Mouse (Mus musculus) liver, embryonic 13.5 days (tissue): Measurements from ENCODE around the gene Ugt1a6a. TPM values are rescaled to one million over a fixed set of nuclear protein-coding genes. Genes with fewer than 3 reads are reported as not detected.

ENCODE experiments used
- ATAC-seq: fragments of 200-750 bp; cut with Nextera tagmentation; 2 replicates; pipeline ENCODE4 v1.8.0; 2017; ENCODE audit warnings: low read depth, mild to moderate bottlenecking, moderate number of reproducible peaks, moderate library complexity
- DNase-seq: peaks from one replicate; pipeline ENCODE4 v3.0.0; 2022
- H3K27ac ChIP-seq: fragments of 300-500 bp; sonication (generic); 2 replicates; pipeline ENCODE4 v1.5.1; 2015; ENCODE audit warnings: moderate library complexity, mild to moderate bottlenecking, inconsistent platforms
- H3K27me3 ChIP-seq: fragments of 300-500 bp; sonication (generic); 2 replicates; pipeline ENCODE4 v1.6.1; 2015; ENCODE audit warnings: mild to moderate bottlenecking, inconsistent platforms
- H3K36me3 ChIP-seq: fragments of 300-500 bp; sonication (generic); 2 replicates; pipeline ENCODE4 v1.6.1; 2015; ENCODE audit warnings: mild to moderate bottlenecking, inconsistent platforms
- H3K4me1 ChIP-seq: fragments of 300-500 bp; sonication (generic); replicated peaks from 2 replicates; pipeline ENCODE4 v1.6.1; 2015; ENCODE audit warnings: inconsistent platforms
- H3K4me2 ChIP-seq: fragments of 300-500 bp; sonication (generic); 2 replicates; pipeline ENCODE4 v1.6.1; 2015; ENCODE audit warnings: inconsistent platforms, mild to moderate bottlenecking, moderate library complexity
- H3K4me3 ChIP-seq: fragments of 300-500 bp; sonication (generic); replicated peaks from 2 replicates; pipeline ENCODE4 v1.5.1; 2015; ENCODE audit warnings: mild to moderate bottlenecking, inconsistent platforms
- H3K9ac ChIP-seq: fragments of 300-500 bp; sonication (generic); 2 replicates; pipeline ENCODE4 v1.6.1; 2015; ENCODE audit warnings: mild to moderate bottlenecking, inconsistent platforms
- H3K9me3 ChIP-seq: fragments of 300-500 bp; sonication (generic); replicated peaks from 2 replicates; pipeline ENCODE4 v1.6.1; 2016; ENCODE audit warnings: inconsistent platforms
- WGBS: fragments of 180-500 bp; shearing (Covaris S2); methylation state at CpG from one replicate; pipeline ENCODE4 v1.1.7; 2015; ENCODE audit not compliant: insufficient replicate concordance; 5-methylcytosine and 5-hydroxymethylcytosine counted together
- polyA plus RNA-seq: library from polyadenylated mRNA; unstranded; fragments of >200 nt; fragmentation: Nextera tagmentation; extraction: Ambion mirVana; gene quantifications from 2 replicates; pipeline ENCODE4 v1.2.1, GENCODE M21; 2015

Ugt1a6a gene
- polyA plus RNA-seq, 1 experiment from 2014 or later = 3.4 TPM

- H3K4me1 ChIP-seq = no peaks in the 10 kb centered on the region
- WGBS = 47% methylated on average over 3 of the region's 3 CpGs
- ATAC-seq (0 out of 2 replicates have a peak, but pooled peaks have one; percentile 2), DNase-seq (no peak)
- H3K4me2 ChIP-seq = no peak overlapping the region
- no peak overlapping the region for H3K4me3 ChIP-seq
- H3K27ac ChIP-seq = no peak overlapping the region
- peaks cover 81% of the 10 kb centered on the region for H3K9me3 ChIP-seq
- H3K9ac ChIP-seq = no peak overlapping the region
- H3K36me3 ChIP-seq = no peaks in the 10 kb centered on the region
- H3K27me3 ChIP-seq = no peaks in the 10 kb centered on the region
Measured at GRCm38 (mm10) chr1:88232664-88233380, 98.2 kb downstream of the Ugt1a6a start.

GRCm38 (mm10) chr1:88233421-88234247 is 99.0 kb downstream of the Ugt1a6a start:
- Histone ChIP-seq H3K4me3 (no peak overlapping the region), H3K36me3 (no peaks in the 10 kb centered on the region), H3K4me1 (no peaks in the 10 kb centered on the region), H3K27ac (no peak overlapping the region), H3K9ac (no peak overlapping the region), H3K4me2 (no peak overlapping the region), H3K27me3 (no peaks in the 10 kb centered on the region), H3K9me3 (peaks cover 83% of the 10 kb centered on the region)
- no peak for DNase-seq
- 0 out of 2 replicates have a peak, but pooled peaks have one; percentile 3 for ATAC-seq
- WGBS = 54% methylated on average over 14 of the region's 14 CpGs

GRCm38 (mm10) chr1:88234248-88234610 is 99.6 kb downstream of the Ugt1a6a start:
- WGBS = 45% methylated on average over 4 of the region's 4 CpGs
- no peak for DNase-seq
- H3K9ac ChIP-seq = no peak overlapping the region
- no peaks in the 10 kb centered on the region for H3K36me3 ChIP-seq
- H3K4me2 ChIP-seq = no peak overlapping the region
- H3K9me3 ChIP-seq = peaks cover 88% of the 10 kb centered on the region
- H3K4me1 ChIP-seq = no peaks in the 10 kb centered on the region
- H3K27me3 ChIP-seq = no peaks in the 10 kb centered on the region
- no peak overlapping the region for H3K4me3 ChIP-seq
- no peak for ATAC-seq
- H3K27ac ChIP-seq = no peak overlapping the region

- no peak for DNase-seq
- Histone ChIP-seq H3K4me3 (no peak overlapping the region), H3K4me2 (no peak overlapping the region), H3K36me3 (no peaks in the 10 kb centered on the region), H3K9me3 (peaks cover 88% of the 10 kb centered on the region), H3K27me3 (no peaks in the 10 kb centered on the region), H3K27ac (no peak overlapping the region), H3K9ac (no peak overlapping the region), H3K4me1 (no peaks in the 10 kb centered on the region)
- ATAC-seq = no peak
- 31% methylated on average over 5 of the region's 5 CpGs for WGBS
Measured at GRCm38 (mm10) chr1:88234646-88235045, 100.0 kb downstream of the Ugt1a6a start.

GRCm38 (mm10) chr1:88235046-88235893 is 100.7 kb downstream of the Ugt1a6a start:
- 48% methylated on average over 11 of the region's 11 CpGs for WGBS
- Histone ChIP-seq H3K36me3 (no peaks in the 10 kb centered on the region), H3K9me3 (peaks cover 88% of the 10 kb centered on the region), H3K4me1 (no peaks in the 10 kb centered on the region), H3K27ac (no peak overlapping the region), H3K9ac (no peak overlapping the region), H3K27me3 (no peaks in the 10 kb centered on the region), H3K4me3 (no peak overlapping the region), H3K4me2 (no peak overlapping the region)
- DNase-seq = no peak
- 0 out of 2 replicates have a peak, but pooled peaks have one; percentile 6 for ATAC-seq

GRCm38 (mm10) chr1:88235894-88236415 is 101.3 kb downstream of the Ugt1a6a start:
- peaks cover 91% of the 10 kb centered on the region for H3K9me3 ChIP-seq
- 39% methylated on average over 4 of the region's 4 CpGs for WGBS
- DNase-seq = no peak

GRCm38 (mm10) chr1:88237311-88237710 is 102.7 kb downstream of the Ugt1a6a start:
- no peaks in the 10 kb centered on the region for H3K27me3 ChIP-seq
- DNase-seq = no peak
- no peak overlapping the region for H3K4me2 ChIP-seq
- H3K4me1 ChIP-seq = no peaks in the 10 kb centered on the region
- WGBS = 57% methylated on average over 5 of the region's 5 CpGs
- no peaks in the 10 kb centered on the region for H3K36me3 ChIP-seq
- H3K9me3 ChIP-seq = peaks cover 86% of the 10 kb centered on the region
- no peak overlapping the region for H3K4me3 ChIP-seq
- no peak for ATAC-seq
- no peak overlapping the region for H3K9ac ChIP-seq
- H3K27ac ChIP-seq = no peak overlapping the region

More at GRCm38 (mm10) chr1:88235894-88236415, 101.3 kb downstream of the Ugt1a6a start:
- Histone ChIP-seq H3K9ac (no peak overlapping the region), H3K27me3 (no peaks in the 10 kb centered on the region), H3K4me2 (no peak overlapping the region), H3K4me3 (no peak overlapping the region), H3K36me3 (no peaks in the 10 kb centered on the region), H3K4me1 (no peaks in the 10 kb centered on the region), H3K27ac (no peak overlapping the region)
- no peak for ATAC-seq

GRCm38 (mm10) chr1:88238771-88239170 is 104.2 kb downstream of the Ugt1a6a start:
- H3K4me2 ChIP-seq = no peak overlapping the region

GRCm38 (mm10) chr1:88240072-88240471 is 105.5 kb downstream of the Ugt1a6a start:
- Histone ChIP-seq H3K9ac (no peak overlapping the region), H3K9me3 (peaks cover 76% of the 10 kb centered on the region), H3K27me3 (no peaks in the 10 kb centered on the region), H3K4me3 (no peak overlapping the region), H3K4me1 (no peaks in the 10 kb centered on the region), H3K36me3 (no peaks in the 10 kb centered on the region), H3K4me2 (no peak overlapping the region), H3K27ac (no peak overlapping the region)
- 58% methylated on average over 5 of the region's 5 CpGs for WGBS
- no peak for ATAC-seq
- no peak for DNase-seq

More at GRCm38 (mm10) chr1:88238771-88239170, 104.2 kb downstream of the Ugt1a6a start:
- no peak for ATAC-seq
- H3K4me3 ChIP-seq = no peak overlapping the region
- no peak overlapping the region for H3K27ac ChIP-seq
- H3K9ac ChIP-seq = no peak overlapping the region
- H3K4me1 ChIP-seq = no peaks in the 10 kb centered on the region
- peaks cover 76% of the 10 kb centered on the region for H3K9me3 ChIP-seq
- WGBS = 59% methylated on average over 6 of the region's 6 CpGs
- no peak for DNase-seq
- H3K36me3 ChIP-seq = no peaks in the 10 kb centered on the region
- no peaks in the 10 kb centered on the region for H3K27me3 ChIP-seq

GRCm38 (mm10) chr1:88240579-88240978 is 106.0 kb downstream of the Ugt1a6a start:
- 46% methylated on average over 4 of the region's 4 CpGs for WGBS
- Histone ChIP-seq H3K4me1 (no peaks in the 10 kb centered on the region), H3K27ac (no peak overlapping the region), H3K27me3 (no peaks in the 10 kb centered on the region), H3K4me2 (no peak overlapping the region), H3K4me3 (no peak overlapping the region), H3K36me3 (no peaks in the 10 kb centered on the region), H3K9ac (no peak overlapping the region), H3K9me3 (peaks cover 76% of the 10 kb centered on the region)
- DNase-seq (no peak), ATAC-seq (no peak)

- Histone ChIP-seq H3K27me3 (no peaks in the 10 kb centered on the region), H3K9me3 (peaks cover 75% of the 10 kb centered on the region), H3K4me3 (no peak overlapping the region), H3K36me3 (no peaks in the 10 kb centered on the region), H3K4me2 (no peak overlapping the region), H3K27ac (no peak overlapping the region), H3K4me1 (no peaks in the 10 kb centered on the region), H3K9ac (no peak overlapping the region)
- no peak for ATAC-seq
- WGBS = 49% methylated on average over 5 of the region's 5 CpGs
- DNase-seq = no peak
Measured at GRCm38 (mm10) chr1:88243861-88244260, 109.3 kb downstream of the Ugt1a6a start.
